Mouse (Mus musculus): Measurements from ENCODE around the gene Lbh.

GRCm38 (mm10) chr17:72878979-72879378, 39.1 kb upstream of the Lbh start:
- TF ChIP-seq TAL1 (IDR thresholded peaks at IDR 0.05; ENCODE audit: low read length) = no peak
- TF ChIP-seq GATA1 (IDR thresholded peaks at IDR 0.05; ENCODE audit: low read length) = no peak

All from erythroblast, embryonic 14.5 days (primary cell).